Mouse (Mus musculus) heart, embryonic 15.5 days (tissue): Measurements from ENCODE around the gene Smcr8. TPM values are rescaled to one million over a fixed set of nuclear protein-coding genes. Genes with fewer than 3 reads are reported as not detected.

ENCODE experiments used
- ATAC-seq: fragments of 200-750 bp; cut with Nextera tagmentation; replicated peaks from 2 replicates; pipeline ENCODE4 v1.8.0; 2017; ENCODE audit warnings: low read depth, moderate TSS enrichment; ENCODE audit not compliant: insufficient number of reproducible peaks, insufficient read depth, low FRiP score
- H3K27ac ChIP-seq: fragments of 300-500 bp; sonication (generic); 2 replicates; pipeline ENCODE4 v1.5.1; 2015; ENCODE audit warnings: mild to moderate bottlenecking, inconsistent platforms
- H3K27me3 ChIP-seq: fragments of 300-500 bp; sonication (generic); 2 replicates; pipeline ENCODE4 v1.6.1; 2015; ENCODE audit warnings: inconsistent platforms
- H3K36me3 ChIP-seq: fragments of 300-500 bp; sonication (generic); 2 replicates; pipeline ENCODE4 v1.6.1; 2015; ENCODE audit warnings: mild to moderate bottlenecking, inconsistent platforms
- H3K4me1 ChIP-seq: fragments of 300-500 bp; sonication (generic); replicated peaks from 2 replicates; pipeline ENCODE4 v1.6.1; 2015; ENCODE audit warnings: inconsistent platforms
- H3K4me2 ChIP-seq: fragments of 300-500 bp; sonication (generic); 2 replicates; pipeline ENCODE4 v1.6.1; 2015; ENCODE audit warnings: inconsistent platforms, mild to moderate bottlenecking, moderate library complexity
- H3K4me3 ChIP-seq: fragments of 300-500 bp; sonication (generic); 2 replicates; pipeline ENCODE4 v1.5.1; 2015; ENCODE audit warnings: mild to moderate bottlenecking, inconsistent platforms
- H3K9ac ChIP-seq: fragments of 300-500 bp; sonication (generic); 2 replicates; pipeline ENCODE4 v1.6.1; 2015; ENCODE audit warnings: mild to moderate bottlenecking, inconsistent platforms
- H3K9me3 ChIP-seq: fragments of 300-500 bp; sonication (generic); replicated peaks from 2 replicates; pipeline ENCODE4 v1.6.1; 2016; ENCODE audit warnings: inconsistent platforms
- WGBS: fragments of 180-500 bp; shearing (Covaris S2); methylation state at CpG from one replicate; pipeline ENCODE4 v1.1.7; 2015; ENCODE audit warnings: mixed read lengths; 5-methylcytosine and 5-hydroxymethylcytosine counted together
- polyA plus RNA-seq: library from polyadenylated mRNA; unstranded; fragments of >200 nt; fragmentation: Nextera tagmentation; extraction: Ambion mirVana; gene quantifications from 2 replicates; pipeline ENCODE4 v1.2.1, GENCODE M21; 2015

The Smcr8 gene
- polyA plus RNA-seq = 3.2 and 4.7 TPM in 2 replicates

DNA sequence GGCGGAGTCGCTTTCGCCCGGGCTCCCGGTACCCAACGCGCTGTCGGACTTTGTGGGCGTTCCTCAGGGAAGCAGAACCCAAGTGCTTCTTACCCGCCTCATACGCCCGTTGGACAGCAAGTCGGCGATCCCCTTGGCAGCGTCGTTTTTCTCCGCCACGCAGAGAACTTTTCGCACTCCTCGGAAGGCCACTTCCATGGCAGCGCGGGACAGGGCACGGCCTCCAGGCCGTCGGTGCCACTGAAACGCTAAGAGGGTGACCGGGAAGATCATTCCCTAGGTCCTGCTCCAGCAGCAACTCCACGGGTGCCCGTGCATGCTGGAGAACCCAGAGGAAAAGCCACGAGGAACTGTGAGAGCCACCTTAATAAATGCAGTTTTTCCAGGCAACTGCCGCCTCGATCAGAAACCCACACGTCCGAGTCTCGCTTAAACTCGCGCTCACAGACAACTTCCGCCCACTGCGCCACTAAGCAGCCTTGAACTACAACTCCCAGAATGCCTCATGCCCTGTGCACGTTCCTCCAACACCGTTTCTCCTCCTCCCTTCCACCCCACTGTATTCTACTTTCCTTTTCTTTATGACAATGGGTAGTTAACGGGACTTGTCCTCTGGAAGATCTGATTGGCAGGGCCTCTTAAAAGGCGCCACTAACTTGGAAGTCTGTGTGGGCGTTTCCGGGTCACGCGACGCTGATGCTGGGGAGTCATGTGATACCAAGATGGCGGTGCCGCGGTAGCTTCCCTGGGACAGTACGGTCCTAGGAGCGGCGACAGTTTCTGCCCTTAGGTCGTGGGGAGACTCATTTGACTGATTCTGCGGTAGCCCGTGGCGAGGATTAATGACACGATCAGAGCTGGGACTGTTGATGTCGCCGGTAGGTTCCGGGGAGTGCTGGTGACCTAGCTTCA, at the start of gene Smcr8, which contains the start of gene Top3a:
Gene Smcr8 (plus strand): TSS at position 696 of the 912 bp plus-strand sequence.
Gene Top3a (minus strand): TSS at position 537 of the 912 bp plus-strand sequence.
- Histone ChIP-seq H3K36me3 (peaks cover 3% of the 10 kb centered on the region), H3K4me2 (peak within 1 kb of the TSS; percentile 73), H3K9me3 (no peaks in the 10 kb centered on the region), H3K4me1 (peaks cover 64% of the 10 kb centered on the region), H3K27ac (peak within 1 kb of the TSS; percentile 89), H3K27me3 (no peaks in the 10 kb centered on the region), H3K4me3 (peak within 1 kb of the TSS; percentile 70), H3K9ac (peak within 1 kb of the TSS; percentile 67)
- under 1% methylated on average over 62 of the region's 62 CpGs for WGBS
- ATAC-seq = peak; percentile 92

DNA sequence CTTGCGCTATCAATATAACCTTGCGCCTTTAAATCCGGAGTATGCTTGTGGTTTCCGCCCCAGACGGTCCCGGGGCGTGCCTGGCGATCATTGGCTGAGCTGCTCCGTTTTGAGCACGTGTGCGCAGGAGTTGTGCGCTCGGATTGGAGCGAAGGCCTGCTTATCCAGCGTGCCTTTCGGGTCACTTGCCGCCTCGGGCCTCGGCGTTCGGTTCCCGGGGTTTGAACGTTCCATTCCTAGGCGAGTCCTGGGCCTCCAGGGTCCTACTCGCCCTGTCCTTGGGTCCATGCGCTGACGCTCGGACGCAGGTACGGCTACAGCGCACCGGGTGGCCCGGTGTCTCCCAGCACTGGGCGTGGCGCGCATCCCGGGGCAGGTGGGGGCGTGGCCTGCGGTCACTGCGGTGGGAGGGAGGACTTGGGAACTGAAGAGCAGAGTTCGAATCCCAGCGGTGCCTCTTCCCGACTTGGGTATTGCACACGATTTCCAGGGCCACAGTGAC, 49.0 kb upstream of the Smcr8 start, which contains the start of gene Mief2:
Gene Mief2 (plus strand): TSS at position 139 of the 502 bp plus-strand sequence.
- H3K27ac ChIP-seq = peak within 1 kb of the TSS; percentile 88
- no peaks in the 10 kb centered on the region for H3K9me3 ChIP-seq
- peak within 1 kb of the TSS; percentile 74 for H3K4me2 ChIP-seq
- peak; percentile 85 for ATAC-seq
- peak within 1 kb of the TSS; percentile 90 for H3K9ac ChIP-seq
- WGBS = under 1% methylated on average over 44 of the region's 44 CpGs
- peaks cover 31% of the 10 kb centered on the region for H3K36me3 ChIP-seq
- H3K4me1 ChIP-seq = peaks cover 25% of the 10 kb centered on the region
- H3K4me3 ChIP-seq = peak within 1 kb of the TSS; percentile 84
- no peaks in the 10 kb centered on the region for H3K27me3 ChIP-seq

DNA sequence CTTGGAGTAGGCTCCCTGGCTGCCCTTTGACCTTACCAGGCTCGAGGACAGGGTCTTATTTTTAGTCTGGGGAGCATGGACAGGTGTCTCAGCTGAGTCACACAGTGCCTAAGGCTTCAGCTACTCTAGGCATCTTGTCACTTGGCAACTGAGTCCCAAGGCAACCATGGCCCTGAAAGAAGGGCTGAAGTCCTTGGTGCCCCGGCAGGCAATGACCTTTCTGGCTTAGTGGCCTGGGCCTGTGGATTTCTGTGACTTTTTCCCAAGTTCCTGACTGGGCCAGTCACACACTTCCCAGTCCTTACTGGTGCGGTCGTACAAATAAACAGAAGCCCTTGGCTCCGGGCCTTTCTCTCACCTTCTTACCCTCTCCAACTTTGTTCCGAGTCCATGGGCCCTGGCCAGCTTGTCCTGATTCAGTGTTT, 48.1 kb upstream of the Smcr8 start:
- H3K9me3 ChIP-seq = no peaks in the 10 kb centered on the region
- WGBS = 63% methylated on average over 6 of the region's 6 CpGs
- peak overlapping the region; percentile 76 for H3K9ac ChIP-seq
- peaks cover 22% of the 10 kb centered on the region for H3K36me3 ChIP-seq
- H3K4me3 ChIP-seq = peak overlapping the region; percentile 84
- ATAC-seq = no peak
- H3K4me1 ChIP-seq = peaks cover 25% of the 10 kb centered on the region
- H3K27me3 ChIP-seq = no peaks in the 10 kb centered on the region
- peak overlapping the region; percentile 74 for H3K4me2 ChIP-seq
- no peak overlapping the region for H3K27ac ChIP-seq

DNA sequence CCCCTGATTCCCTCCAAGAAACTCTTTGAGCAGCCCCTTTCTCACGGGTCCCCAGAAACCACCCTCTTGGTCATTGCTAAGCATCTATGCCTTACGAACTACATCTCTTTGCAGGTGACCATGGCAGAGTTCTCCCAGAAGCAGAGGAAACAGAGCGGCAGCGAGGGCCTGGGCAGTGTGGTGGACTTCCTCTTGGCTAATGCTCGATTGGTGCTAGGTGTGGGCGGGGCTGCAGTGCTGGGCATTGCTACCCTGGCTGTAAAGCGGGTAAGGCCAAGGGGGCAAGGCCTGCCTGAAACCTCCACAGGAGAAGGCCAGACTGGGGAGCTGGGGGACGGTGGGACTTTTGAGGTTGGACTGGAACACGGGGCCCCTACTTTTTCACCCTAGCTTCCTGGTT, 47.2 kb upstream of the Smcr8 start:
- no peak for ATAC-seq
- H3K4me2 ChIP-seq = no peak overlapping the region
- 85% methylated on average over 9 of the region's 9 CpGs for WGBS

DNA sequence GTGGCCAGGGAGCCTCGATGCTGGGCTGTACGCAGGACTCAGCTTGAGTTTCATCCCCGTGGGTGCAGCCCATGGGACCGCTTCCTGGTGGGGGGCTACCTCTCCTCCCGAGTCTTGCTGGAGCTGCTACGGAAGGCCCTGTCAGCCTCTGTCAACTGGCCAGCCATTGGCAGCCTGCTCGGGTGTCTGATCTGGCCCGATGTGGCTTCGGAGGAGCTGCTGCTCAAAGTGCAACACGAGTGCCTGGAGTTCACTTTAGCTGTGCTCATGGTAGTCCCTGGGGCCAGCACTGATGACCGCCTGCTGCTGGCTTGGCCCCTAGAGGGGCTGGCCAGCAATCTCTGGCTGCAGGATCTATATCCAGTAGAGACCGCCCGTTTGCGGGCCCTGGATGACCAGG, 46.1 kb upstream of the Smcr8 start:
- no peaks in the 10 kb centered on the region for H3K9me3 ChIP-seq
- WGBS = 87% methylated on average over 14 of the region's 14 CpGs

More for the DNA sequence above, 47.2 kb upstream of the Smcr8 start:
- Histone ChIP-seq H3K27me3 (no peaks in the 10 kb centered on the region), H3K4me3 (no peak overlapping the region), H3K9me3 (no peaks in the 10 kb centered on the region), H3K27ac (no peak overlapping the region), H3K9ac (no peak overlapping the region), H3K36me3 (peaks cover 14% of the 10 kb centered on the region; the same call in 1 of the 2 replicates), H3K4me1 (peaks cover 25% of the 10 kb centered on the region)

DNA sequence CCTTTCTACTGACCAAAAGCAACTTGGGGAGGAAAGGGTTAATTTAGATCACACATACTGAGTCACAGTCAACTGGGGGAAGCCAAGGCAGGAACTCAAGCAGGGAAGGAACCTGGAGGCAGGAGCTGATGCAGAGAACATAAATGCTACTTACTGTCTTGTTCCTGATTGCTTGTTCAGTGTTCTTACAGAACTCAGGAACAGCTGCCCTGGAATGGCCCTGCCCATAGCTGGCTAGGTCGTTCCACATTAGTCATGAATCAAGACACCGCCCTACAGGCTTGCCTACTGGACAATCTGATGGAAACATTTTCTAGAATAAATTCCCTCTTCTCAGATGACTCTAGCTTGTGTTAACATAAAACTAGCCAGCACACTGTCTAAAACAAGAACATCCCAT, 43.1 kb upstream of the Smcr8 start:
- no peak overlapping the region for H3K9ac ChIP-seq
- H3K4me1 ChIP-seq = peaks cover 2% of the 10 kb centered on the region
- H3K9me3 ChIP-seq = no peaks in the 10 kb centered on the region
- no peak overlapping the region for H3K4me3 ChIP-seq
- no peaks in the 10 kb centered on the region for H3K27me3 ChIP-seq
- 74% methylated on average over 2 of the region's 2 CpGs for WGBS
- H3K4me2 ChIP-seq = no peak overlapping the region
- no peak for ATAC-seq
- H3K36me3 ChIP-seq = peaks cover 14% of the 10 kb centered on the region; the same call in 1 of the 2 replicates
- no peak overlapping the region for H3K27ac ChIP-seq

More for the DNA sequence above, 46.1 kb upstream of the Smcr8 start:
- Histone ChIP-seq H3K9ac (no peak overlapping the region), H3K27me3 (no peaks in the 10 kb centered on the region), H3K36me3 (peaks cover 14% of the 10 kb centered on the region; the same call in 1 of the 2 replicates), H3K4me2 (no peak overlapping the region), H3K4me3 (no peak overlapping the region), H3K27ac (no peak overlapping the region), H3K4me1 (peaks cover 20% of the 10 kb centered on the region)
- no peak for ATAC-seq

DNA sequence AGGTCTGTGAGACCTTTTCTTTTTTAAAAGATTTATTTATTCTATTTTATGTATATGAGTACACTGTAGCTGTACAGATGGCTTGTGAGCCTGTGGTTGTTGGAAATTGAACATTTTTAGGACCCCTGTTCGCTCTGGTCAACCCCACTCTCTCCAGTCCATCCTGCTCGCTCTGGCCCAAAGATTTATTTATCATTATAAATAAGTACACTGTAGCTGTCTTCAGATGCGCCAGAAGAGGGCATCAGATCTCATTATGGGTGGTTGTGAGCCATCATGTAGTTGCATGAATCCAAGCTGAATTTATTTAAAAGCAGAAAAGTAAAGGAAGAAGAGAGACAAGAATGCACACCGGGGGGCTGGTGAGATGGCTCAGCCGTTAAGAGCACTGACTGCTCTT, 42.1 kb upstream of the Smcr8 start:
- no peaks in the 10 kb centered on the region for H3K27me3 ChIP-seq
- no peak for ATAC-seq
- H3K4me1 ChIP-seq = no peaks in the 10 kb centered on the region
- H3K9ac ChIP-seq = no peak overlapping the region
- H3K27ac ChIP-seq = no peak overlapping the region
- no peak overlapping the region for H3K4me2 ChIP-seq
- H3K9me3 ChIP-seq = no peaks in the 10 kb centered on the region
- H3K36me3 ChIP-seq = peaks cover 14% of the 10 kb centered on the region; the same call in 1 of the 2 replicates
- no peak overlapping the region for H3K4me3 ChIP-seq
- 74% methylated on average over 5 of the region's 5 CpGs for WGBS

DNA sequence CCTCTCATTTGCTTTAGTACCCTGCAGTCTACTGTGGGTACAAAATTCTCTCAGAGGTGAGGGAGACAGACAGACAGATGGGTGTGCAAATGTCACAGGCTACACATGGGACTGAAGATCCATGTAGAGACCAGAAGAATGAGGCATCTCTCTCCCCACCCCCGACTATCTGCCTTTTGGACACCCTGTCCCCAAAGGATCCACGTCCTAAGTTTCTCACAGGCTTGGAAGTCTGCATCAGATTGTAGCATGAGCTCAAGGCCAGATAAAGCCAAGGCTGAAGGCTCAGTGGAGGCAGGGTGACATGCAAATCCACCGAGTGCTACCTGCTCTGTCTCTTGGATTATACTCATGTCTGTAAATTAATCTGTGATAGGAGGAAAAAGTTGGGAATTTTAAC, 40.8 kb upstream of the Smcr8 start:
- H3K9ac ChIP-seq = no peak overlapping the region
- no peak overlapping the region for H3K27ac ChIP-seq
- no peak overlapping the region for H3K4me2 ChIP-seq
- no peaks in the 10 kb centered on the region for H3K27me3 ChIP-seq
- no peak overlapping the region for H3K4me3 ChIP-seq
- WGBS = 75% methylated on average over 3 of the region's 3 CpGs
- ATAC-seq = no peak
- peaks cover 17% of the 10 kb centered on the region; the same call in 1 of the 2 replicates for H3K36me3 ChIP-seq
- no peaks in the 10 kb centered on the region for H3K9me3 ChIP-seq
- no peaks in the 10 kb centered on the region for H3K4me1 ChIP-seq

DNA sequence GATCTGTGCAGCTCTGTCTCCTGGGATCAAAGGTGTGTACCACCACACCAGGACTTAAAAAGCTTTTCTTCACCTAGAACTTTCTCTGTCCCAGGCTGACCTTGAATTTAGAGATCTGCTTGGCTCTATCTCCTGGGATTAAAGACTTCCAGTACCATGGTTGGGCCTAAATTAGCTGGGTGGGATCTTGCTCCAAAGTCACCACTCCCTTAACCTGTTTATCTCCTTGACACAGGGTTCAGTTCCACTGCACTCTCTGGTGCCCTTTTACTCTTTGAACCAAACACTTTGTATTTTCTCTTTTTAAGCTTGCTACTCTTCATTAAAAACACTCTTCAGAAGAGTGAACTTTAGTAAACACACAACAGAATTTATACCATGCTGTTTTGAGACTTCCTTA, 39.9 kb upstream of the Smcr8 start:
- no peaks in the 10 kb centered on the region for H3K27me3 ChIP-seq
- ATAC-seq = no peak
- H3K27ac ChIP-seq = no peak overlapping the region
- H3K4me1 ChIP-seq = no peaks in the 10 kb centered on the region
- H3K9ac ChIP-seq = no peak overlapping the region
- H3K4me3 ChIP-seq = no peak overlapping the region
- H3K4me2 ChIP-seq = no peak overlapping the region
- peaks cover 26% of the 10 kb centered on the region for H3K36me3 ChIP-seq
- no peaks in the 10 kb centered on the region for H3K9me3 ChIP-seq

DNA sequence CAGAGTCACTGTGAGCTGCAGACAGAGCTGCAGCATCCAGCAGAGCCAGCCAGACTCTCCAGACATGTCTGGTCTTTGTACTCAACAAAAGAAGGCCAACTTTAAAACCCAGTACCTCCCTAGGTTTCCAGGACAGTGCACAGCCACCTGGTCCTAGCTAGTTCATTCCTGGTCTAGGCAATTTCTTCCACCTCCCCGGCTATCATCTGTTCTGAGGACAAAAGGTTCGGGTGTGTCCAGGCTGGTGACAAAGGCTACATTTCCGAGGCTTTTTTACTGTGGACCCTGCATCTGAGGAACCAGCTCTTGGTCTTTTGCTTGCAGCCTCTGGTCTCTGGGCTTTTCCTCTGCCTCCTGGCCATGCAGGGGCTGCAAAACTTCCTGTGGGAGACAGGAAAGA, 37.0 kb upstream of the Smcr8 start:
- no peak overlapping the region for H3K9ac ChIP-seq
- no peaks in the 10 kb centered on the region for H3K27me3 ChIP-seq
- H3K4me1 ChIP-seq = no peaks in the 10 kb centered on the region
- H3K4me3 ChIP-seq = no peak overlapping the region
- no peak for ATAC-seq
- no peak overlapping the region for H3K4me2 ChIP-seq
- H3K9me3 ChIP-seq = no peaks in the 10 kb centered on the region
- 78% methylated on average over 3 of the region's 3 CpGs for WGBS
- H3K36me3 ChIP-seq = peaks cover 48% of the 10 kb centered on the region
- H3K27ac ChIP-seq = no peak overlapping the region

DNA sequence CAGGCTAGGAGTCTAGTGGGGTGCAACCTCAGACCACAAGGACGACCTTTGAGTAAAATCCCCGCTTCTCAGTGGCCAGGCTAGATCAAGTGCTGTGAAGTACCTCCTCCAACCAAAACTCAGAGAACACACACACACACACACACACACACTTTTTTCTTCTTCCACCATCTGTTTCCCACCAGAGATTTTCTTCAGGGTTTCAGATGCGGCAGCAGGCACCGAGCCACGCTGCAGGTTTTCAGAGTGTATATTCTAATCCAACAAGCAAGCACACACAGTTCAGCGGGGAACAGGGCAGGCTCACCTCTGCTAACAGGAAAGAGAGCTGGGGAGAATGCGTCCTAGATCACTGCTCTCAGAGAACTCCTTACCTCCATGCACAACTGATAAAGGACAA, 21.8 kb upstream of the Smcr8 start:
- H3K27ac ChIP-seq = no peak overlapping the region
- H3K4me3 ChIP-seq = no peak overlapping the region
- H3K9ac ChIP-seq = no peak overlapping the region
- no peaks in the 10 kb centered on the region for H3K27me3 ChIP-seq
- no peaks in the 10 kb centered on the region for H3K4me1 ChIP-seq
- peaks cover 74% of the 10 kb centered on the region for H3K36me3 ChIP-seq
- WGBS = 81% methylated on average over 7 of the region's 7 CpGs
- H3K4me2 ChIP-seq = no peak overlapping the region
- H3K9me3 ChIP-seq = no peaks in the 10 kb centered on the region
- no peak for ATAC-seq
